Mouse (Mus musculus) T-helper 1 cell (primary cell): ENCODE results near the gene Cacna1h.

Experiments used
- in situ Hi-C: fragments of 300-600 bp; cut with MboI, MseI; formaldehyde crosslinking; loops from one replicate; pipeline ENCODE4 v1.15.1; 2025; ENCODE audit warnings: high pct_unique_total_duplicates

The Cacna1h gene

GRCm38 (mm10) chr17:25333943-25334342, 99.6 kb downstream of the Cacna1h start:
- in situ Hi-C loops: loop anchor here (25.0 kb wide), 1 partner anchor 978 kb away; no protein-coding TSS in a partner anchor

GRCm38 (mm10) chr17:25332321-25332720, 101.3 kb downstream of the Cacna1h start:
- in situ Hi-C loops: loop anchor here (25.0 kb wide), 1 partner anchor 980 kb away; no protein-coding TSS in a partner anchor
